Mouse (Mus musculus) cerebellum, adult 2 months (tissue): ENCODE data around the gene Lctl.

Experiments
- CTCF ChIP-seq: fragments of 200-500 bp; IDR thresholded peaks from 2 replicates; pipeline ENCODE4 v1.5.1; 2011; ENCODE audit warnings: low read depth, mild to moderate bottlenecking, control low read depth, low read length, moderate library complexity, borderline replicate concordance; ENCODE audit not compliant: insufficient read depth
- POLR2A ChIP-seq: fragments of 200-500 bp; IDR thresholded peaks from 2 replicates; pipeline ENCODE4 v1.6.1; 2011; ENCODE audit warnings: low read length, control low read depth, borderline replicate concordance; ENCODE audit not compliant: insufficient read depth

GRCm38 (mm10) chr9:64119898-64120297, 3.0 kb downstream of the Lctl start:
- peak; percentile 57; the same call in 1 of the 2 replicates for TF ChIP-seq CTCF
- TF ChIP-seq POLR2A, result no peak
